Mouse (Mus musculus) kidney, embryonic 16.5 days (tissue): Measurements from ENCODE around the gene Ankrd13d. TPM values are rescaled to one million over a fixed set of nuclear protein-coding genes. Genes with fewer than 3 reads are reported as not detected.

Experiments used
- microRNA-seq: library from miRNA; unstranded; fragments of <30 nt; microRNA quantifications from one replicate; pipeline ENCODE4, GENCODE M21; 2016
- polyA plus RNA-seq: library from polyadenylated mRNA; unstranded; fragments of >200 nt; fragmentation: Nextera tagmentation; extraction: Ambion mirVana; gene quantifications from 2 replicates; pipeline ENCODE4 v1.2.1, GENCODE M21; 2015

Ankrd13d gene
- polyA plus RNA-seq, 1 experiment from 2014 or later: 7.4 TPM

Small RNA genes lying within 50 kb of the gene (microRNA-seq; reads per million reads assigned to microRNA genes)
- gene Mir6985: not detected

Other genes with a start within 250 kb of the Ankrd13d start
- 526 and 535 TPM in 2 replicates for gene Gstp1, start 245.2 kb downstream of the Ankrd13d start, polyA plus RNA-seq
- 2.5 and 9.6 TPM in 2 replicates for gene Gstp2, start 237.1 kb downstream of the Ankrd13d start, polyA plus RNA-seq
- gene Gstp3, start 223.6 kb downstream of the Ankrd13d start, polyA plus RNA-seq: 0.36 and 0.49 TPM in 2 replicates
- 0.21 and 0.96 TPM in 2 replicates for gene Cabp2, start 201.6 kb downstream of the Ankrd13d start, polyA plus RNA-seq
- 135 and 138 TPM in 2 replicates for gene Cdk2ap2, start 186.0 kb downstream of the Ankrd13d start, polyA plus RNA-seq
- 20.0 and 22.2 TPM in 2 replicates for gene Pitpnm1, start 183.1 kb downstream of the Ankrd13d start, polyA plus RNA-seq
- 115 and 120 TPM in 2 replicates for gene Aip, start 157.3 kb downstream of the Ankrd13d start, polyA plus RNA-seq
- gene Gpr152, start 143.3 kb downstream of the Ankrd13d start, polyA plus RNA-seq: not detected in 2 replicates
- gene Cabp4, start 139.1 kb downstream of the Ankrd13d start, polyA plus RNA-seq: 0.14 and 0.21 TPM in 2 replicates
- 201 and 218 TPM in 2 replicates for gene Coro1b, start 134.5 kb downstream of the Ankrd13d start, polyA plus RNA-seq
- 0.49 and 1.1 TPM in 2 replicates for gene Ptprcap, start 129.5 kb downstream of the Ankrd13d start, polyA plus RNA-seq
- 62.9 and 63.7 TPM in 2 replicates for gene Rps6kb2, start 119.8 kb downstream of the Ankrd13d start, polyA plus RNA-seq
- 2.9 and 3.3 TPM in 2 replicates for gene Carns1, start 107.7 kb downstream of the Ankrd13d start, polyA plus RNA-seq
- 2.5 and 3.1 TPM in 2 replicates for gene Tbc1d10c, start 91.9 kb downstream of the Ankrd13d start, polyA plus RNA-seq
- 1,050 and 1,120 TPM in 2 replicates for gene Ppp1ca, start 91.1 kb downstream of the Ankrd13d start, polyA plus RNA-seq
- gene Rad9a, start 81.5 kb downstream of the Ankrd13d start, polyA plus RNA-seq: 39.4 and 39.9 TPM in 2 replicates
- gene Clcf1, start 68.9 kb downstream of the Ankrd13d start, polyA plus RNA-seq: 6.8 and 7.5 TPM in 2 replicates
- gene AC109138.7, start 68.8 kb downstream of the Ankrd13d start, polyA plus RNA-seq: not detected in 2 replicates
- gene Pold4, start 51.2 kb downstream of the Ankrd13d start, polyA plus RNA-seq: 34.2 and 36.3 TPM in 2 replicates
- 22.9 and 24.3 TPM in 2 replicates for gene Ssh3, start 14.0 kb downstream of the Ankrd13d start, polyA plus RNA-seq
- 15.9 and 20.0 TPM in 2 replicates for gene Grk2, start 23.1 kb upstream of the Ankrd13d start, polyA plus RNA-seq
- gene Kdm2a, start 115.1 kb upstream of the Ankrd13d start, polyA plus RNA-seq: 47.5 and 56.2 TPM in 2 replicates
- gene Rhod, start 156.3 kb upstream of the Ankrd13d start, polyA plus RNA-seq: 46.3 and 57.9 TPM in 2 replicates
- gene Syt12, start 194.3 kb upstream of the Ankrd13d start, polyA plus RNA-seq: 2.8 and 3.8 TPM in 2 replicates
- gene 2010003K11Rik, start 215.4 kb upstream of the Ankrd13d start, polyA plus RNA-seq: 0.22 TPM in 1 of 2 replicates, not detected in the other
- 56.3 and 70.9 TPM in 2 replicates for gene Pcx, start 227.3 kb upstream of the Ankrd13d start, polyA plus RNA-seq